Mouse (Mus musculus): Measurements from ENCODE around the gene Adgrg1.

- no peak for TF ChIP-seq CTCF (IDR thresholded peaks at IDR 0.05; ENCODE audit: low read depth, low read length)
- no peak for TF ChIP-seq POLR2A (IDR thresholded peaks at IDR 0.05; ENCODE audit: borderline replicate concordance, low read depth, low read length)
These were observed 42.9 kb downstream of the Adgrg1 start, which contains the start of gene Adgrg3 for GRCm38 (mm10) chr8:95017451-95017850.

Data from bone marrow macrophage, adult 2 months (primary cell).